Mouse (Mus musculus): Measurements from ENCODE around the gene Pcnp. TPM values are rescaled to one million over a fixed set of nuclear protein-coding genes. Genes with fewer than 3 reads are reported as not detected.
A peak's percentile ranks its signal among the peaks of the same experiment; 100 is the strongest.

The Pcnp gene
- polyA plus RNA-seq, 1 experiment from 2014 or later, result 231 TPM

DNA sequence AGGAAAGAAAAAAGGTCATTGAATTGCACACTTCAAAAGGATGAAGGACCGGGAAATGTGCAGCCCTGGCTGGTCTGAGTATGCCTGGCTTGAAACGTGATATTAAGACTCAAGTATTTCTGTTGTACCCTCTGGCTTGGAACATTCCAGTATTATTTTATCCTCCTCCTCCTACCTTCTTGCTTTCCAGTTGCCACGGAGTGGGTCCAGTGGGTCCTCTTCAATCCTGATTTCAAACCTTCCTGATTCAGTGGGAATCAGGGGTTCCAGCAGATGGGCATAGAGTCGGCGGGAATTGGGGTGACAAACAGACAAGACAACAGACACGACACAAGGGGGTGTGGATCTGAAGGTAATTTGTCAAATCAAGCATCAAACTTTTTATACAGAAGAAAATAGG lies 43.0 kb upstream of the Pcnp start:
- WGBS, result 68% methylated on average over 6 of the region's 6 CpGs
- Histone ChIP-seq H3K27me3 (ENCODE audit: insufficient read depth, low read length) (no peaks in the 10 kb centered on the region), H3K4me3 (ENCODE audit: low read depth, low read length) (no peak overlapping the region), H3K9me3 (ENCODE audit: low read depth, low read length) (no peaks in the 10 kb centered on the region), H3K36me3 (ENCODE audit: insufficient read depth) (no peaks in the 10 kb centered on the region), H3K4me2 (no peak overlapping the region), H3K4me1 (ENCODE audit: insufficient read depth) (no peaks in the 10 kb centered on the region), H3K9ac (no peak overlapping the region), H3K27ac (ENCODE audit: low read depth) (no peak overlapping the region)
- TF ChIP-seq CTCF (IDR thresholded peaks at IDR 0.05; ENCODE audit: low read depth), result no peak
- no peak for ATAC-seq (ENCODE audit: insufficient read depth)
- DNase-seq, result no peak

DNA sequence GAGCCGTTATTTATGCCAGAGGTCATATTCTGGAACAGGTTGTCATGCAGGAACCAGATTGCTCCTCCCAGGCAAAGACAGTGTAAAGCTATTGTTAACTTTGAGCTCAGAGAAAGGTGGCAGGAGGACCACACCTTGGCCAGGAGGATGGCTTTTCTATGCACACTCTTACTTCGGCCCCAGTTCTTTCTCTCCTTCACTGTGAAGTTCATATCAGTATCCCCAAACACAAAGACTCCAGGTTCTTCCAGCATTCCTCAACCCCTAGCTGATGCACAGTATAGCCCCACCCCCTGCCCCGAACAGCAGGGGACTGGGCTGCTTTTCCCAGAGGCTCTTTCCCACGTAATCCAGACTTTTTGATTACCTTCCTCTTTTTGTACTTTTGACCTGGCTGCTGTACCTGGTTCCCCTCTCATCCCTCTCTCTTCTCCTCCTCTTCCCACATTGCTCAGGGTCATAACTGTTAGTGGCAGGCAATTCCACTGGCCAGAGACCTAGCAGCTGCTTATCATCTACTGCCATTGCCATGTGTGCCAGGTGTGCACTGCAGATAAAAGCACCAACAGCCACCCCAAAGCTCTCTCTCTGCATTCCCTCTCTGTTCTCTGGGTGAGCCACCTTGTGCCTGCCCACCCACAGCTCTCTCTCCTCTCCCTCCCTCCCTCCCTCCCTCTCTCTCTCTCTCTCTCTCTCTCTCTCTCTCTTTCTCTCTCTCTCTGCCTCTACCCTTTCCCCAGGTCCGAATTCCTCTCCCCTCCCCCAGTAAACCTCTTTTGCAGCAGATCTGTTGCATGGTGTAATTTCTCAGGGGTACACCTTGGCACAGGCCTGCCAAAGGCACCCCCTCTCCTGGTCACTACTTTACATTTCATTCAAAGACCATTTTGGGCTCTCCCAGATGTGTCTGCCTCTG lies 42.0 kb upstream of the Pcnp start:
- no peak for TF ChIP-seq CTCF (IDR thresholded peaks at IDR 0.05; ENCODE audit: low read depth)
- Histone ChIP-seq H3K9ac (no peak overlapping the region), H3K27ac (ENCODE audit: low read depth) (no peak overlapping the region), H3K4me3 (ENCODE audit: low read depth, low read length) (no peak overlapping the region), H3K9me3 (ENCODE audit: low read depth, low read length) (no peaks in the 10 kb centered on the region), H3K4me1 (ENCODE audit: insufficient read depth) (no peaks in the 10 kb centered on the region), H3K27me3 (ENCODE audit: insufficient read depth, low read length) (no peaks in the 10 kb centered on the region), H3K4me2 (no peak overlapping the region), H3K36me3 (ENCODE audit: insufficient read depth) (no peaks in the 10 kb centered on the region)
- DNase-seq (no peak), ATAC-seq (ENCODE audit: insufficient read depth) (no peak; the same call in 1 of the 2 replicates)
- 37% methylated on average over 5 of the region's 5 CpGs for WGBS

DNA sequence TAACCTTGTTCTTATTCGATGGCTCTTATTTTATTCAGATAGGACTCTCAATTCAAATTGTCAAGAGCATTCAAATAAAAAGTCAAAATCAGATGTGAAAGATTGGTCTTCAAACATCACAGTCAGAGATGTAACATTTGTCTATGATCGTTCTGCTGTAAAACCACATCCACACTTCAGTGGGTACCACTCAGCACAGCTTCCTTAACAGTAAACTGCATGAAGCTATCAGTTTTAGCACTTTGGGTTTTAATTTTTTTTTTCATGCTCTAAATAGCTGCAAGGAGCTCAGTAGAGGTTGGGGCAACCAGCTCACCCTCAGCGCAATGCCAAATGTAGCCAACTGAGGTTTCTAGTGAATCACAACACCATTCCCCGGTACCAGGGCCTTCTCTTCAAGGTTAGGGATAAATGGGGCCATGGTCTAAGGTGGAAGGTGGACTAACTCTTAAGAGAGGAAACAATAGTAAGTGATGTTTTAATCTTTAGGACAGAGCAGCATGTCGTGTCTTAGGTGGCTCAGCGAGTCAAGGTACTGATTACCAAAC lies 39.1 kb upstream of the Pcnp start:
- no peak overlapping the region for H3K4me3 ChIP-seq (ENCODE audit: low read depth, low read length)
- H3K9ac ChIP-seq, result no peak overlapping the region
- no peak overlapping the region for H3K4me2 ChIP-seq
- TF ChIP-seq CTCF (IDR thresholded peaks at IDR 0.05; ENCODE audit: low read depth), result no peak
- 86% methylated on average over 6 of the region's 6 CpGs for WGBS
- no peak overlapping the region for H3K27ac ChIP-seq (ENCODE audit: low read depth)
- ATAC-seq (ENCODE audit: insufficient read depth) (no peak), DNase-seq (no peak)
- H3K9me3 ChIP-seq (ENCODE audit: low read depth, low read length), result no peaks in the 10 kb centered on the region
- no peaks in the 10 kb centered on the region for H3K36me3 ChIP-seq (ENCODE audit: insufficient read depth)
- H3K4me1 ChIP-seq (ENCODE audit: insufficient read depth), result no peaks in the 10 kb centered on the region
- no peaks in the 10 kb centered on the region for H3K27me3 ChIP-seq (ENCODE audit: insufficient read depth, low read length)

DNA sequence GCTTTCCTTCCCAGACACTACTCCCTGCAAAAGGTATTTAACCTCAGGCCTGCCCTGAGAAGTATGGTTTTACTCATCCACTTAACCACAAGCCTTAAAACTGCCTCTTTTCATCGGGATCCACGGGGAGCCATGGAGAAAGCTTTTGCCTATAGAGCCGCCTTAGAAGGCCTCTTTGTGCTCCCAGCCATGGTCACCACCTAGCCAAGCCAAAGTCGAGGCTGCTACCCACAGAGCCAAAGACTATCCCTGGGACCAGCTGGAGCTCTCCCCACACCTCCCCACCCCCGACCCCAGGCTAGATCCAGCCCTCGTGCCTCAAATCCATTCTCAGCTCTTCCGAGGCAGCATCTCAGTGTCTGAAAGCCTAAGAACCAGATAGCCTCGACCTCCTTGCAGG lies 36.6 kb upstream of the Pcnp start:
- DNase-seq, result no peak
- ATAC-seq (ENCODE audit: insufficient read depth), result no peak
- no peaks in the 10 kb centered on the region for H3K27me3 ChIP-seq (ENCODE audit: insufficient read depth, low read length)
- H3K9me3 ChIP-seq (ENCODE audit: low read depth, low read length), result no peaks in the 10 kb centered on the region
- no peaks in the 10 kb centered on the region for H3K4me1 ChIP-seq (ENCODE audit: insufficient read depth)
- H3K9ac ChIP-seq, result no peak overlapping the region
- 46% methylated on average over 8 of the region's 8 CpGs for WGBS
- no peak overlapping the region for H3K4me3 ChIP-seq (ENCODE audit: low read depth, low read length)
- H3K36me3 ChIP-seq (ENCODE audit: insufficient read depth), result no peaks in the 10 kb centered on the region
- no peak overlapping the region for H3K4me2 ChIP-seq
- TF ChIP-seq CTCF (IDR thresholded peaks at IDR 0.05; ENCODE audit: low read depth), result no peak
- H3K27ac ChIP-seq (ENCODE audit: low read depth), result no peak overlapping the region

DNA sequence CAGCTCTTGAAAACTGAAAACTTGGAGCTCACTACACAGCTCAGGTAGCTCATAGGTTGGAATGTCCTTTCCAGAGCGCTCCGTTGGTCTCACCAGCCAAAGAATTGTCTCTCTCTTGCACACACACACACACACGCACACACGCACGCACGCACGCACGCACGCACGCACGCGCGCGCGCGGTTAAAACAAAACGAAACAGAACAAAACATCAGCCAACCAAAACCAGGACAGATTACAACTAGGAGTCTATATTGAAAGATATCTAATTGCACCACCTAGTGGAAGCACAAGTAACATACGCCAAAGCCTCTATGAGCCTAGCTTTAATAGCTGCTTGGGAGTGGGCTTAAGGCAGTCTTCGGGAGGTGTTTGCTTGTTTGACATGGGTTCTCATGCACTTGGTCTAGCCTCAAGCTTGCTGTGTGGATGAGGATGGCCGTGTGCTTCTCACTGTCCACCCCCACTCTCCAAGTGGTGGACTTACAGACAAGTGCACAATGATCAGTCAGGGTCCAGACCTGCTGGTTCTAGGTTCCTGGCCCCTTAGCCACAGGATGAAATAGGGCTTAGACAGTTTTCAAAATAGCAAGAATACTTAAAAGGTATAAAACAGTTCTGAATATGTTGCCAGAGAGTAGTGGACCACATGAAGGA lies 34.9 kb upstream of the Pcnp start:
- Histone ChIP-seq H3K9ac (peak overlapping the region; percentile 43), H3K27ac (ENCODE audit: low read depth) (no peak overlapping the region), H3K4me1 (ENCODE audit: insufficient read depth) (no peaks in the 10 kb centered on the region), H3K36me3 (ENCODE audit: insufficient read depth) (no peaks in the 10 kb centered on the region), H3K4me2 (peak overlapping the region; percentile 63), H3K4me3 (ENCODE audit: low read depth, low read length) (peak overlapping the region; percentile 35), H3K9me3 (ENCODE audit: low read depth, low read length) (no peaks in the 10 kb centered on the region), H3K27me3 (ENCODE audit: insufficient read depth, low read length) (no peaks in the 10 kb centered on the region)
- WGBS, result 9% methylated on average over 20 of the region's 20 CpGs
- DNase-seq, result peak; percentile 93
- ATAC-seq (ENCODE audit: insufficient read depth), result peak; percentile 90
- peak; percentile 81 for TF ChIP-seq CTCF (IDR thresholded peaks at IDR 0.05; ENCODE audit: low read depth)

DNA sequence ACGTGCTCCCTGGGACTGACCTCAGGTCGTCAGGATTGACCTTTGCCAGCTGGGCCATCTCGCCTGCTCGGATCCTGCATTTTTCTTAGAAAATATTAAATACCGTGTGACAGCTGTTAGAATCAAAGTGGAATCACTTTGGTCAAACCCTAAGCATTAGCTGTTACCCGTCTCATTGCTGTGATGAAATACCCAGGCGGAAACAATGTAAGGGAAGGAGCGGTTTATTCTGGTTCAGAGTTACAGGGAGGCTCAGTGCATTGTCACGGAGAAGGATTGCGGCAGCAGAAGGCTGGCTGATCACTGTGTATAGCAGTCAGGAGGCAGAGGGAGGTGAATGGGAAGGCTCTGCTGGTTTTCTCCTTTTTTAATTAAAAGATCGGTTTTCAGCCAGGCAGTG lies 33.4 kb upstream of the Pcnp start:
- no peak overlapping the region for H3K27ac ChIP-seq (ENCODE audit: low read depth)
- no peaks in the 10 kb centered on the region for H3K4me1 ChIP-seq (ENCODE audit: insufficient read depth)
- no peaks in the 10 kb centered on the region for H3K36me3 ChIP-seq (ENCODE audit: insufficient read depth)
- WGBS, result 53% methylated on average over 11 of the region's 11 CpGs
- DNase-seq (no peak), ATAC-seq (ENCODE audit: insufficient read depth) (no peak)
- no peak overlapping the region for H3K4me3 ChIP-seq (ENCODE audit: low read depth, low read length)
- no peak overlapping the region for H3K4me2 ChIP-seq
- H3K27me3 ChIP-seq (ENCODE audit: insufficient read depth, low read length), result no peaks in the 10 kb centered on the region
- H3K9ac ChIP-seq, result no peak overlapping the region
- no peaks in the 10 kb centered on the region for H3K9me3 ChIP-seq (ENCODE audit: low read depth, low read length)
- TF ChIP-seq CTCF (IDR thresholded peaks at IDR 0.05; ENCODE audit: low read depth), result no peak

DNA sequence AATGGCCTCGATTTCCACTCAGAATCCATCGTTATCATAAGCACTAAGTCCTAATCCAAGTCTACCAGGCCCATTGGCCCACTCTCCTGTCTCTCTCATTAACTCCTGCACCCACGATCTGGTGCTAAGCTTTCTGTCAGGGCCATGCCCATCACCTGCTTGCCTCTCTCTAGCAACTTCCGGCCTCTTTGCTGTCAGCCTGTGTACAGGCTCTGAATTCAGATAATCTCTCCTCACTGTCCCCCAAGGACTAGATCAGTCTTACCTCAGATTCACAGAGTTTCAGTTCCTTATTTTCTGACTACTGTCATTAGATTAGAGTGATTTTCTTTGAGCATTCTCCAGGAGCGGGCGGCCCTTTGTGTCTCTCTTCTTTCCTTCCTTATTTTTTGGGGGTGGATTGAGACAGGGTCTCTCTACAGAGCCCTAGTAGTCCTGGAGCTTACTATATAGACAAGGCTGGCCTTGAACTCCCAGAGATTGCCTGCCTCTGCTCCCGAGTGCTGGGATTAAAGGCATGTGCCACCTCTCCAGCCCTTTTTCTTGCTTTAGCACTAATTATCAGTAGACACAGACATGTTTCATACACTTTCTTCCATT lies 32.6 kb upstream of the Pcnp start:
- H3K4me2 ChIP-seq, result no peak overlapping the region
- H3K9me3 ChIP-seq (ENCODE audit: low read depth, low read length), result no peaks in the 10 kb centered on the region
- H3K27ac ChIP-seq (ENCODE audit: low read depth), result no peak overlapping the region
- H3K27me3 ChIP-seq (ENCODE audit: insufficient read depth, low read length), result no peaks in the 10 kb centered on the region
- H3K36me3 ChIP-seq (ENCODE audit: insufficient read depth), result no peaks in the 10 kb centered on the region
- ATAC-seq (ENCODE audit: insufficient read depth), result no peak
- 71% methylated on average over 7 of the region's 7 CpGs for WGBS
- H3K4me3 ChIP-seq (ENCODE audit: low read depth, low read length), result no peak overlapping the region
- H3K9ac ChIP-seq, result no peak overlapping the region
- no peak for DNase-seq
- TF ChIP-seq CTCF (IDR thresholded peaks at IDR 0.05; ENCODE audit: low read depth), result no peak
- H3K4me1 ChIP-seq (ENCODE audit: insufficient read depth), result no peaks in the 10 kb centered on the region
